Mouse (Mus musculus) liver, embryonic 14.5 days (tissue): ENCODE data around the gene Cc2d1a. TPM values are rescaled to one million over a fixed set of nuclear protein-coding genes. Genes with fewer than 3 reads are reported as not detected.

Experiments used
- ATAC-seq: fragments of 200-750 bp; cut with Nextera tagmentation; 2 replicates; pipeline ENCODE4 v1.8.0; 2017; ENCODE audit warnings: moderate number of reproducible peaks, mild to moderate bottlenecking, moderate library complexity; ENCODE audit not compliant: insufficient read depth
- DNase-seq, 3 experiments: peaks; one replicate each; pipeline ENCODE4 v3.0.0-alpha.2; 2012 to 2013; ENCODE audit warnings: low read depth in 3 of 3, low spot score in 3 of 3
- H3K27ac ChIP-seq: fragments of 300-500 bp; sonication (generic); 2 replicates; pipeline ENCODE4 v1.5.1; 2014; ENCODE audit warnings: moderate library complexity, mild to moderate bottlenecking, control low read depth, inconsistent platforms
- H3K27me3 ChIP-seq: fragments of 300-500 bp; sonication (generic); 2 replicates; pipeline ENCODE4 v1.6.1; 2014; ENCODE audit warnings: mild to moderate bottlenecking, low read length, moderate library complexity; ENCODE audit not compliant: control insufficient read depth, insufficient read depth
- H3K36me3 ChIP-seq: fragments of 300-500 bp; sonication (generic); replicated peaks from 2 replicates; pipeline ENCODE4 v1.6.1; 2014; ENCODE audit warnings: low read depth; ENCODE audit not compliant: control insufficient read depth, insufficient read depth
- H3K4me1 ChIP-seq, 2 experiments: fragments of 200-500 bp in 1 of 2; fragments of 300-500 bp in 1 of 2; sonication (generic) in 1 of 2; replicated peaks; 2 replicates each; pipeline ENCODE4 v1.6.1; 2012 to 2014; ENCODE audit warnings: antibody characterized with exemption in 1 of 2, inconsistent platforms in 1 of 2, low read length in 1 of 2; ENCODE audit not compliant: control insufficient read depth in 2 of 2, insufficient read depth in 2 of 2
- H3K4me2 ChIP-seq: fragments of 300-500 bp; sonication (generic); 2 replicates; pipeline ENCODE4 v1.6.1; 2014; ENCODE audit warnings: low read depth, mild to moderate bottlenecking, control low read depth, moderate library complexity
- H3K4me3 ChIP-seq, 2 experiments: fragments of 200-500 bp in 1 of 2; fragments of 300-500 bp in 1 of 2; sonication (generic) in 1 of 2; 2 replicates each; pipeline ENCODE4 v1.5.1; 2012 to 2014; ENCODE audit warnings: low read depth in 2 of 2, low read length in 2 of 2, mild to moderate bottlenecking in 2 of 2, control low read depth in 1 of 2, inconsistent platforms in 1 of 2, moderate library complexity in 1 of 2; ENCODE audit not compliant: insufficient read depth in 1 of 2
- H3K9ac ChIP-seq: fragments of 300-500 bp; sonication (generic); replicated peaks from 2 replicates; pipeline ENCODE4 v1.6.1; 2014; ENCODE audit warnings: mild to moderate bottlenecking, control low read depth, moderate library complexity
- H3K9me3 ChIP-seq: fragments of 300-500 bp; sonication (generic); 2 replicates; pipeline ENCODE4 v1.6.1; 2016; ENCODE audit warnings: low read length, mixed read lengths; ENCODE audit not compliant: control insufficient read depth
- CTCF ChIP-seq: IDR thresholded peaks from 2 replicates; pipeline ENCODE4 v1.5.1; 2016; ENCODE audit warnings: antibody characterized with exemption, low read depth, control low read depth
- EP300 ChIP-seq: IDR thresholded peaks from 2 replicates; pipeline ENCODE4 v1.6.1; 2016; ENCODE audit warnings: antibody characterized with exemption, low read depth
- WGBS: fragments of 180-500 bp; shearing (Covaris S2); extraction: QIAGEN DNeasy Blood & Tissue Kit; methylation state at CpG from one replicate; pipeline ENCODE4 v1.1.7; 2014; ENCODE audit not compliant: insufficient replicate concordance; 5-methylcytosine and 5-hydroxymethylcytosine counted together
- polyA plus RNA-seq, 2 experiments: library from polyadenylated mRNA; depleted of rRNA in 1 of 2; stranded (reverse) in 1 of 2; unstranded in 1 of 2; fragments of >200 nt; fragmentation: Nextera tagmentation in 1 of 2; extraction: Ambion mirVana in 1 of 2; gene quantifications; 2 replicates each; pipeline versions ENCODE4 v1.2.1 to v1.2.3; 2012 to 2014

The Cc2d1a gene
- polyA plus RNA-seq, 2 experiments, result 2.3 to 3.4 TPM

GRCm38 (mm10) chr8:84130806-84131205 is 16.9 kb downstream of the Cc2d1a start:
- no peak for TF ChIP-seq EP300
- TF ChIP-seq CTCF, result no peak
- DNase-seq (no peak), ATAC-seq (no peak)
- Histone ChIP-seq H3K27ac (no peak overlapping the region), H3K9ac (no peak overlapping the region), H3K4me3 (no peak overlapping the region), H3K36me3 (no peaks in the 10 kb centered on the region; the same call in 1 of the 2 replicates), H3K27me3 (no peaks in the 10 kb centered on the region), H3K9me3 (no peaks in the 10 kb centered on the region), H3K4me1 (no peaks in the 10 kb centered on the region), H3K4me2 (no peak overlapping the region)
- WGBS, result 65% methylated on average over 30 of the region's 30 CpGs

- no peaks in the 10 kb centered on the region for H3K27me3 ChIP-seq
- no peaks in the 10 kb centered on the region for H3K4me1 ChIP-seq
- no peaks in the 10 kb centered on the region for H3K36me3 ChIP-seq
- ATAC-seq (no peak), DNase-seq (no peak)
- TF ChIP-seq CTCF (no peak), EP300 (no peak)
- 38% methylated on average over 8 of the region's 8 CpGs for WGBS
- H3K27ac ChIP-seq, result no peak overlapping the region
- H3K4me2 ChIP-seq, result no peak overlapping the region
- H3K9ac ChIP-seq, result no peak overlapping the region
- no peak overlapping the region for H3K4me3 ChIP-seq
- H3K9me3 ChIP-seq, result no peaks in the 10 kb centered on the region
Observed at GRCm38 (mm10) chr8:84128277-84128676, 19.5 kb downstream of the Cc2d1a start.

GRCm38 (mm10) chr8:84127202-84127901 is 20.4 kb downstream of the Cc2d1a start:
- ATAC-seq (no peak), DNase-seq (no peak)
- Histone ChIP-seq H3K4me3 (no peak overlapping the region), H3K27ac (no peak overlapping the region), H3K4me1 (no peaks in the 10 kb centered on the region), H3K27me3 (no peaks in the 10 kb centered on the region), H3K9me3 (no peaks in the 10 kb centered on the region), H3K36me3 (no peaks in the 10 kb centered on the region), H3K4me2 (no peak overlapping the region), H3K9ac (no peak overlapping the region)
- TF ChIP-seq EP300 (no peak), CTCF (no peak)
- WGBS, result 36% methylated on average over 17 of the region's 17 CpGs

- WGBS, result 42% methylated on average over 2 of the region's 2 CpGs
Observed at GRCm38 (mm10) chr8:84126742-84127141, 21.0 kb downstream of the Cc2d1a start.

GRCm38 (mm10) chr8:84125656-84126055 is 22.1 kb downstream of the Cc2d1a start, which contains the start of gene Podnl1:
Gene Podnl1 (plus strand): TSS chr8:84125989.
- ATAC-seq, result no peak
- TF ChIP-seq CTCF (no peak), EP300 (no peak)
- Histone ChIP-seq H3K4me1 (no peaks in the 10 kb centered on the region), H3K9ac (no peak within 1 kb of the TSS), H3K27ac (no peak within 1 kb of the TSS), H3K9me3 (no peaks in the 10 kb centered on the region), H3K4me2 (no peak within 1 kb of the TSS), H3K4me3 (no peak within 1 kb of the TSS), H3K36me3 (no peaks in the 10 kb centered on the region), H3K27me3 (no peaks in the 10 kb centered on the region)
- 54% methylated on average over 9 of the region's 9 CpGs for WGBS
- no peak for DNase-seq

More at GRCm38 (mm10) chr8:84126742-84127141, 21.0 kb downstream of the Cc2d1a start:
- no peak for TF ChIP-seq EP300
- TF ChIP-seq CTCF, result no peak
- Histone ChIP-seq H3K27ac (no peak overlapping the region), H3K9ac (no peak overlapping the region), H3K4me2 (no peak overlapping the region), H3K36me3 (no peaks in the 10 kb centered on the region), H3K4me1 (no peaks in the 10 kb centered on the region), H3K4me3 (no peak overlapping the region), H3K27me3 (no peaks in the 10 kb centered on the region), H3K9me3 (no peaks in the 10 kb centered on the region)
- DNase-seq (no peak), ATAC-seq (no peak)
